Mouse (Mus musculus): ENCODE results near the gene Wnk2.
A peak's percentile ranks its signal among the peaks of the same experiment; 100 is the strongest.

Gene Wnk2

DNA sequence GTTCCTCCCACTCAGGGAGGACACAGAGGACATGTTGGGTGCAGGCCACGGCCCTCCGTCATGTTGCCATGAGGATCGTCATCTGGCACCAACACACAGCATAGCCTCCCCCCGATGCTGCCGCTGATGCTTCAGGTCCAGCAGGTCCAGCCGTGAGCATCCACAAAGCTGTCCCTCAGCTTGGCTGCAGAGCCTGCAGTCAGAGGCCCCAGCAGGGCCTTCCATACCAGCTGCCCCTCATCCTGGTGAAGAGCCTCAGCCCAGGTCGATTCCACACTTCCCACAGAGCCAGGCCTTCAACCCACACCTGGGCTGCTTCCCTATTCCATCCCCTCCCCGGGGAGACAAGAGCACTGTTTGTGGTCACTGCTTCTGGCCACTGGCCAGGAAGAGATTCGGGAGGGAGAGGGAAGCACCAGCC, 54.3 kb downstream of the Wnk2 start:
- DNase-seq (ENCODE audit: low read depth, low spot score) = no peak

DNA sequence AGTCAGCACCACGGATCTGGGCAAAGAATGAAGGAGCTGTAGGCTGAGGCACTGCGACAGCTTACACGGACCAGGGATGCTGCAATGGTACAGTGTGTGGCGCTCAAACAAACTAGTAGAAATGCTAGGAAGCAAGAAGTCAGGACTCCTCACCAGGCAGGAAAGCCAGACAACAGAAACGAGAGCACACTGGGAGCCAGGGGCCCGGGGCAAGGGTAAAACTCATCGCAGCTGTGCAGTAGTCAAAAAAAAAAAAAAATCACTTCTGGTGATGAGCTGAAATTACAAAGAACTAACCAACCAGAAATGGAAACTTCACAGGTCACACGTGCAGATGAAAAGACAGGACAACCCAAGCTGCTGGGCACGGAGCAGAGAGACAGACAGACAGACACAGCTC, 55.2 kb downstream of the Wnk2 start:
- DNase-seq (ENCODE audit: low read depth, low spot score) = no peak

DNA sequence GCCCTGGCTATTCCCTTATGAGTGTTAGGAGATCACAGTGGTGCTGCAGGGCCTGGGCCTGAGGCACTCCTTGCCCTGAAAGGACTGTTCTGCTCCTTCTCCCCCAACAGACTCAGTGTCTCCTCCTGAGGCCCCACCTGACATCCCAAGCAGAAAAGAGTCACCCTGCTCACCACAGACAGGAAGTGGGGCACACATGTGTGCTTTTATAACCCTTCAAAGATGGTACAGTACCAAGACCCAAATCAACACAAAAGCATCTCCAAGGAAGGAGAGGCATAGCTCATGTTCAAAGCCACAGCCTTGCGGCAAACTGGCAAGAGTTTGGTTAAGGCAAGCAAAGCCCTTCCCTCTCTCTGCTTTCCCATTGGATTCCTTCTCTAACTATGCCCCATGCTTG, 57.6 kb downstream of the Wnk2 start:
- no peak for DNase-seq (ENCODE audit: low read depth, low spot score)

GRCm38 (mm10) chr13:49088874-49089273, 58.9 kb downstream of the Wnk2 start:
- DNase-seq (ENCODE audit: low read depth, low spot score) = no peak

DNA sequence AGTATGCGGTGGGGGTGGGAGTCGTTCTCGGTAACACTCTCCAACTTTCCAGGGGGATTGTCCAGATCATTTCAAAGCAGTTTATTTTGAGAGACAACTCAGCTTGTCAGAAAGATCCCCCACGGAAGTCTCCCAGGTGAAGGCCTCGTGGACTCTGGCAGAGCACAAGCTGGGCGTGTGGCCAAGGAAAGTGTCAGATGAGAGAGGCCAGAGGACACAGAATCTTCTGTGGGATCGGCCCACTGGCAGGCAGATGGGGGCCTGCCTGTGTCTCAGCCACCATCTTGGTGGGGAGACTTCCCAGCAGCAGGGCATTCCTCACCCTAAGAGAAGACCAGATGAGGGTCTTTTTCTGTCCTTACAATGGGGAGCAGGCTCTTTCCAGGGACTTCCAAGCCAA, 60.4 kb downstream of the Wnk2 start:
- DNase-seq (ENCODE audit: low read depth, low spot score) = no peak

DNA sequence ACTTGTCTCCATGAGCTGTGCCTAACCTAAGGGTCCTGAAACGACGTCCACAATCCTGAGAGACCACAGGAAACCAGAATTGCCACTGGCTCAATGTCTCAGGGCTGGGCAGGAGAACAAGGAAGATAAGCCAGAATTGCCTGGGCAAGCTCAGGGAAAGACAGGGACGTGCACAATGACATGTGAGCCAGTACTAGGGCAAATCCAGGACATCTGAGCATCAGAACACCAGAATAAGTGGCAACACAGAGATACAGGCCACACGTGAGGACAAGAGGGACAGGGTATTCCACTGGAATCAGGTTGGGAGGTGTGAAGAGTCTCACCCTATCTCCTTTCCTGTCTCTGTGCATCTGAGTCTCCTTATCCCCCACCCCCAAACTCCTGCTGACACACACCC, 61.4 kb downstream of the Wnk2 start:
- DNase-seq (ENCODE audit: low read depth, low spot score) = no peak

- no peak for DNase-seq (ENCODE audit: low read depth, low spot score)
These were observed 62.6 kb downstream of the Wnk2 start for GRCm38 (mm10) chr13:49085211-49085610.

DNA sequence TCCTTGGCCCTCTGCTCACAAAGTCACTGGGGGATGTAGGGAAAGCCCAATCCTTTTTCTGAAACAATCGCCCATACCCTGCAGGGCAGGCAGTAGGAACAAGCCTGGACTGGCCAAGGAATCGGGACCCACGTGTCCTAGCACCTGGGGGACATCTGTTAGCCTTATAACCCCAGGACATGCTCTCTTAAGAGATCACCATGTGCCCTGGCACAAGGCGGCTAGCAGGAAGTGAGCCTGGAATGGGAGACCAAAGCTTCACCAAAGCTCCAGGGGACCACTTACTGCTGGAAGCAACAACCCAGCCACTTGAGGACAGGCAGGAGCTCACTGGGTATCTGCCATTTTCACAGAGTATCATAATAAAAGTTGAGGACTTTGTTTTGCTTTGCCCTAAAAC, 63.0 kb downstream of the Wnk2 start:
- DNase-seq (ENCODE audit: low read depth, low spot score) = no peak

DNA sequence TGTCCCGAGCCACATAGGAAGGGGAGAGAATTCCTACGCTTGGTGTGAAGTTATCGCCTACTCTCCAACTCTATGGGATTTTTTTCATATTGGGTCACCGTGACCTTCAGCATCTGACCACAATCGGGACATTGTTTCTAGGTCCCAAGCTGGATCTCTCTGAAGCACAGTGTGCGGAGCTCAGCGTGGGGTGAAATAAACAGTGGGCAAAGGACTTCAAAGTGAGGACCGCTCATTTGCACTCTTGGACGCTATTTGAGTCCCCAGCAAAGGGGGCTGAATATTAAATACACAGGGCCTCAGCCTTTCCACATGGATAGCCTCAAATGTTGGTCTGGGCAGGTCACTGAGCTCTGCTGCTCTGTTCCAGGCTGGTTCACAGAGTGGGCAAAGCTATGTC, 63.9 kb downstream of the Wnk2 start:
- DNase-seq (ENCODE audit: low read depth, low spot score) = peak; percentile 18

DNA sequence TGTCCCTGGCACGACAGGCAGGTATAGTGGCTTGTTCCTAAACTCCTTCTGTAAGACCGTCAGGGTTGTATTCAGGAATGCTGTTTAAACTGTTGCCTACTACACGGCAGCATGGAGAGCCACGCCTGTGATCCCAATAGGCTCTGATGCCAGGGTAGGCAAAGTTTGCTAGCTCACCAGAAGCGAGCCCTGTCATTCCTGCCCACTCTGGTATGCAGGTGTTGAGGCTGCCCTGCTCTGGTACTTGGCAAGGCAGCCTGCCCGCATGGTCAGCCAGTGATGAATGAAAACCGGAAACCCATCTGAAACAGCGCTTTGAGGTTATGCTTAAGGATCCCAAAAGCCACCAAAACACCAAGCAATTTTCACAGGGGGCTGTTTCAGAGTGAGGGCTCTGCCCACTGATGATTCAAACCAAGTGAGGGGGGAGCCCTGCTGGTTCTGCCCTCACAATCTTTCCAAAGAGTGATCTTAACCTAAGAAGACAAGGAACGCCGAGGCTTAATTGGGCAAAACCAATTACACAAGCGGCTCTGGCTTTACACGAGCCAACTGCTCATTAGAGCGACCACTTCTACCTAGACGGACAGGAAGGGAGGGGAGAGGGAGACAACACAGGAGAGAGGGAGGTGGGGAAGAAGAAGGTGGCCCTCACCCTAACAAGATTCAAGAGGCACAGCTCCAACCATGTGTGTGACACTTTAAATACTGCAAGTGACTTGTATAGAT, 65.5 kb downstream of the Wnk2 start:
- no peak for DNase-seq (ENCODE audit: low read depth, low spot score)

- no peak for DNase-seq (ENCODE audit: low read depth, low spot score)
These were observed 71.6 kb downstream of the Wnk2 start for GRCm38 (mm10) chr13:49076196-49076595.

DNA sequence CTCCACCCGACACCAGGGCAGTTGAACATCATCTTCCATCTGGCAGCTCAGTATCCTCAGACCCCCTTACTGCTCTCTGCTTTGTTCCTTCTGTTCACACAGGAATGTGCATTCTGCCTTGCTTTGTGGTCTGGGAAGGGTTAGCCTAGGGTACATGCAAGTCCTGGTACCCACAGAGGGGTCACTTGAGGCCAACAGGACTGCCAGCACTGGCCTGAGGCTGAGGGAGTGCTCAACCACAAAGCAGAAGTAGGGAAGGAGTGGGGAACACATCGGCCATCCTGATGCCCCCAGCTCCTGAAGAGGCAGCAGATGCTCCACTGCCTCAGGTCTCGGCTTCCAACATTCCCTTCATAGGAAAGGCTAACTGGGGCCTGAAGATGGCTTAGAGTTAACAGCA, 72.4 kb downstream of the Wnk2 start:
- no peak for DNase-seq (ENCODE audit: low read depth, low spot score)

DNA sequence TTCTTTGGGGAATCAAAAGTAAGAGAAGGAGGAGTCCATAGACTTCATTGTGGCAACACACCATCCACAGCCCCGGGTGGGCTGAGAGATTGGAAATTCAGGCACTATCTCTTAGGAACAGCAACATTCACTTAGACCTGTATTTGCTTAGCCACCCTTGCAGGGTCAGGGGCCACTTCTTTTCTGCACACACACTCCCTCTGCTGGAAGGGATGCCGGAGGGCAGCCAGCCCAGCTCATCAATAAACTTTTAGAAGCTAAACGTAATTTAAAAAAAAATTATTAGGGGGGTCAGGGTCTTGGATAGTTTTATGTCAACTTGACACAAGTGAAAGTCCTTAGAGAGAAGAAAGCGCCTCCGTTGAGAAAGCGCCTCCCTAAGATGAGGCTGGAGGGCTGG, 74.5 kb downstream of the Wnk2 start:
- DNase-seq (ENCODE audit: low read depth, low spot score) = no peak

DNA sequence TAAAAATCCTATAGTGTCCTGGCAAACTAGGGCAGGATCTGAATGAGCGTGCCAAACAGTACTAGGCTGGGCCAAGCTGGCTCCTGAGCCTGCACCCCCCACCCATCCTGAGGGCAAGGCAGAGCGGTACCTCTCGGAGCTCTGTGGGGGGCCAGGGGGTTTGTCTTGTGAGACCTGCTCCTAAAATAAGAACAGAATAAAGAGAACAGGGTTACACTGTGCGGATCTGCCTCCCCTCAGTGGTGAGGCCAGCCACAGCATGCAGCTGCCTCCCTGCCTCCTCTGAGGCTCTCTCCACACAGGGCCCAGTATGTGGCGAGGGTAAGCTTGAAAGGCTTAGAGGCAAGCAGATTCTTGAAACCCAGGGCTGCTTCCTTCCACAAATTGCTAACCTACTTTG, 76.0 kb downstream of the Wnk2 start:
- no peak for DNase-seq (ENCODE audit: low read depth, low spot score)

DNA sequence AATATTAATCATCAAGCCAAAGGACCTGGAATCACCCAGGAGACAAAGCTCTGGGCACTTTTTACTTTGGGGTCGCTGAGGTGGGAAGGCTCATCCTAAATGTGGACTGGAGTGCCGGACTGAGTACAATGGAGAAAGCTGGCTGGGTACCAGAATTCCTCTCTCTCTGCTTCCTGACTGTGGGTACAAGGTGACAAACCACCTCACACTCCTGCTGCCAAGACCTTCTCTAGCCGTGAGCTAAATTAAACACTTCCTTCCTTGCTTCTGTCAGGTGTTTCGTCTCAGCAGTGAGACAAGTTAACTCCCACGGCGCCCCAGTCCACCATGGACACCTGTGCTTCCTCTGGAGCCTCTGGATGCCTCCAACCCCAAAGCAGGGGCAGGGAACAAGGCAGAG, 77.8 kb downstream of the Wnk2 start:
- no peak for DNase-seq (ENCODE audit: low read depth, low spot score)

DNA sequence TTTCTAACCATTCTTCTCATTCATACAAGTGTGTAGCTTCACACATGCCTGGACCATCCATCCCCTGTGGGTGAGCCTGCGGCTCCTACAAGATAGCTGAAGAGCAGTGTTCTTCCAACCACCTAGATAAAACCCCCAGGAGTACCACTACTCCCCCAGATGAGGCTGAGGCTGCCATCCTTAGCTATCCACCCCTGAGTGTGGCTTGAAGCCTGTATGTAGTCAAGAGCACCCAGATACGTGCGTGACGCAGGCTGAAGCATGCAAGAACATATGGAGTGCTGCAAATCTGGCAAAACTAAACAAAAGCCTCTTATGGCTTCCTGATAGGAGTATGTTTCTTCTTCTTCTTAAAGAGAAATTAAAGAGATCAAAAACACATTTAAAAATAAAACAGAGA, 78.4 kb downstream of the Wnk2 start:
- DNase-seq (ENCODE audit: low read depth, low spot score) = no peak

DNA sequence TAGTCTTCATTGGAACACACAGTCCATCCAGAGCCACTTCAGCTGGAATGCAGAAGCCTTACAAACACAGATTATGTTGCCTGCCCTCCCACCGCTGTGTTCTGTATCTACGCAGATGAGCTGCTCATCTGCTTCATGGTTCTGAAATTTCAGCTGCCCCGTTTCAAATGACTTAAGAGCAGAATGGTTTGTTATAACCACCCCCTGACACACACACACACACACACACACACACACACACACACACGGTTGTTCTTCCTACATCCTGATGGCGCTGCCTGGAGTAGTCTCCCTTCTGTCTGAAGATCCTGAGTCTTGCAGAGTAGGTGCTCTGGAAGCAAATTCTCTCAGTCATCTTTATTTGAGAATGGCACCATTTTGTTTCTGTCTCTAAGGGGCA, 83.6 kb downstream of the Wnk2 start:
- no peak for DNase-seq (ENCODE audit: low read depth, low spot score)

GRCm38 (mm10) chr13:49060456-49060855, 87.4 kb downstream of the Wnk2 start:
- no peak for DNase-seq (ENCODE audit: low read depth, low spot score)

DNA sequence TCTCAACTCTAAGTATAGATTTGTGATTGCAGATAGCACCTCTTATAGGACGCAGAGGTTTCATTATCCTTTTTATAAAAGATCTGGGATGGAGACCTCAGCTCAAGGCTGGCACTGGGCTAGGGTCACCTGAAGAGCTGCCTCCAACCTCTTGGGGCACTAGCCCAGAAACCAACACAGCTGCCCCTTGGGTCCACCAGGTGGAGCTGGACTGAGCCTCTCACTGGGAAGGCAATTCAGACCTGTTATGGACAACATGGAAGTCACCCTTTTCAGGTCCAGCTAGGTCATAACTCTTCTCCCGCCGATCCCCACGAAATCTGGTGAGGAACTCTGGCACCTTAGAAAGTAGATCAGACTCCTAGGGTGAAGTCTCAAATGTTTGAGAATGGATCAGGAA, 89.3 kb downstream of the Wnk2 start:
- peak; percentile 27 for DNase-seq (ENCODE audit: low read depth, low spot score)

- DNase-seq (ENCODE audit: low read depth, low spot score) = peak; percentile 41
These were observed 91.5 kb downstream of the Wnk2 start for GRCm38 (mm10) chr13:49056304-49056703.

DNA sequence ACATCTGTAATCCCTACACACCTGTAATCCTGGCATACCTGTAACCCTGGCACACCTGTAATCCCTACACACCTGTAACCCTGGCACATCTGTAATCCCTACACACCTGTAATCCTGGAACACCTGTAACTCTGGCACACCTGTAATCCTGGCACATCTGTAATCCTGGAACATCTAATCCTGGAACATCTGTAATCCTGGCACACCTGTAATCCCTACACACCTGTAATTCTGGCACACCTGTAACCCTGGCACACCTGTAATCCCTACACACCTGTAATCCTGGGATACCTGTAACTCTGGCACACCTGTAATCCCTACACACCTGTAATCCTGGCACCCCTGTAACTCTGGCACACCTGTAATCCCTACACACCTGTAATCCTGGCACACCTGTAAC, 93.1 kb downstream of the Wnk2 start:
- DNase-seq (ENCODE audit: low read depth, low spot score) = peak; percentile 65

GRCm38 (mm10) chr13:49053333-49053732, 94.5 kb downstream of the Wnk2 start:
- peak; percentile 54 for DNase-seq (ENCODE audit: low read depth, low spot score)

DNA sequence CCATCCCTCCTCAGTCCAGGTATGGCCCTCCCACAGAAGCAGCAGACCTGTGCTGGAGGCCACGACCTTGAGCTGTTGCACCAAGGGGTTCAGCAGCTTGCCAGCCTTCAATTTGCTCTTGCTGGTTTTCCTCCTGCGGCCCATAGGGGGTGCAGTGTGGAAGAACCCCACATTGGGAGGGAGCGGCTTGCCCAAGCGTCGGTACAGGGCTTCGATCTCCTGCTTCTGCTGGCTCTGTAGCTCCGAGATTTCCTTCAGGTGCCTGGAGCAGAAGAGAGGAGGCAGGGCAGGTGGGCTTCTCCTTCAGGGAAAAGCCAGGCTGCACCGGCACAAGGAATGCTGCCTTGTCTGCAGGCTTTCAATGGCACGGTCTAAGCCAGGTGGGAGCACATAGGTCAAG, 95.3 kb downstream of the Wnk2 start:
- DNase-seq (ENCODE audit: low read depth, low spot score) = peak; percentile 39

DNA sequence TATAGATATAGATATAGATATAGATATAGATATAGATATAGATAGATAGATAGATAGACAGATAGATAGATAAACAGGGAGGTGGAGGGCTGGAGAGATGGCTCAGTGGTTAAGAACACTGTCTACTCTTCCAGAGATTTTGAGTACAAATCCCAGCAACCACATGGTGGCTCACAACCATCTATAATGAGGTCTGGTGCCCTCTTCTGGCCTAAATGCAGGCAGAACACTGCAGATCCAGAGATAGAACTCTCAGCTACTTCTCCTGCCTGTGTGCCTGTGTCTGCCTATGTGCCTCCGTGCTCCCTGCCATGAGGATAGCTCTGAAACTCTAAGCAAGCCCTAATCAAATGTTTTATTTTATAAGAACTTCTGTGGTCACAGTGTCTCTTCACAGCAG, 100.4 kb downstream of the Wnk2 start:
- no peak for DNase-seq (ENCODE audit: low read depth, low spot score)

Data from mesoderm, embryonic 11.5 days (tissue).